Mouse (Mus musculus): ENCODE measurements around the gene Rbbp9.

Rbbp9 gene

GRCm38 (mm10) chr2:144502134-144502533 is 48.5 kb downstream of the Rbbp9 start:
- no peak for DNase-seq (ENCODE audit: low read depth, low spot score)
